Mouse (Mus musculus): ENCODE results near the gene Zfp322a. TPM values are rescaled to one million over a fixed set of nuclear protein-coding genes. Genes with fewer than 3 reads are reported as not detected.

Zfp322a gene
- total and polyA plus RNA-seq, 3 experiments, result 10.3 to 17.7 (median 10.3) TPM

DNA sequence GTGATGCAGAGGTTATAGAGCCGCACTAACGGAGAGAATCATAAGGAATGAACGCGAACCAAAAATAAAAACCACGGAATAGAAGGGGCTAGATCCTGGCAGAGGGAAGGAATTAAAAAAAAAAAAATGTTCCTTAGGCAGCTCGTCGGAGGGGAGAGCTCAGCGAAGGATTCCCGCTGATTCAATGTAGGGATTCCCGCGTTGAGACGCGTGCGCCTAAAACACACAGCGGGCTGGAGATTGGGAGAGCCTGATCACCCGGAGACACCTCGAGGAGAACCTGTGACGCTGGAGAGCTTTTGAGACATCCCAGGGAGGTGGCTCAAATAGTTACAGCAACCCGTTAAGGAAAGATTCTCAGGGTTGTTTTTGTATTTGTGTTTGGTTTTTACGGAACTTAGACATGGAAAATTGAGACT is 43.2 kb upstream of the Zfp322a start:
- no peaks in the 10 kb centered on the region for H3K79me2 ChIP-seq (replicated peaks; ENCODE audit: control insufficient read depth, extremely low read depth, insufficient read depth, poor library complexity, severe bottlenecking)
- H3K27ac ChIP-seq (ENCODE audit: insufficient read depth, low read depth), result no peak overlapping the region; the same call in 1 of the 2 replicates
- no peak for DNase-seq (ENCODE audit: extremely low read depth)
- peaks cover 29% of the 10 kb centered on the region for H3K27me3 ChIP-seq (replicated peaks)
- H3K4me2 ChIP-seq (ENCODE audit: insufficient read depth, low read depth, poor library complexity, severe bottlenecking), result peak overlapping the region; percentile 83
- H3K9ac ChIP-seq (ENCODE audit: insufficient read depth, low read depth), result peak overlapping the region; percentile 60
- peak overlapping the region; percentile 58 to 67 (median 61) for H3K4me3 ChIP-seq (replicated peaks in 1 of 3; ENCODE audit: low read depth in 2 of 3, low read length in 2 of 3, poor library complexity in 1 of 3)
- in situ Hi-C loops (cut with MboI; ENCODE audit: low pct_ligation_motif_present, low pct_unique_long_range_greater_than_20kb, low sequenced_read_pairs), result loop anchor here (5.0 kb wide), 1 partner anchor 120 kb away; no protein-coding TSS in a partner anchor
- TF ChIP-seq NELFE (IDR thresholded peaks at IDR 0.05; ENCODE audit: low read depth, low read length) (no peak), RCOR1 (conservative IDR thresholded peaks at IDR 0.05; ENCODE audit: low read depth, low read length) (no peak), MAFK (IDR thresholded peaks at IDR 0.05; ENCODE audit: insufficient replicate concordance, low read length) (no peak), CTCF (conservative IDR thresholded peaks at IDR 0.05 in 1 of 2, IDR thresholded peaks at IDR 0.05 in 1 of 2; ENCODE audit: low read depth in 2 of 2, low read length in 2 of 2) (no peak), RAD21 (IDR thresholded peaks at IDR 0.05; ENCODE audit: low read depth, low read length) (no peak), USF1 (IDR thresholded peaks at IDR 0.05; ENCODE audit: low read depth, low read length) (no peak), SIN3A (IDR thresholded peaks at IDR 0.05; ENCODE audit: low read length) (no peak), IRF4 (IDR thresholded peaks at IDR 0.05; ENCODE audit: low read depth, low read length) (no peak), BHLHE40 (IDR thresholded peaks at IDR 0.05; ENCODE audit: low read depth, low read length) (no peak), HCFC1 (IDR thresholded peaks at IDR 0.05; ENCODE audit: low read depth, low read length) (no peak), EP300 (IDR thresholded peaks at IDR 0.05; ENCODE audit: low read length) (no peak), USF2 (conservative IDR thresholded peaks at IDR 0.05; ENCODE audit: low read depth, low read length) (no peak)
- H3K4me1 ChIP-seq (ENCODE audit: control insufficient read depth in 1 of 2, insufficient read depth in 2 of 2), result peaks cover 0 to 8% of the 10 kb centered on the region in 2 experiments; a peak in 1 of 4 replicates
- no peaks in the 10 kb centered on the region for H3K9me3 ChIP-seq (replicated peaks; ENCODE audit: low read length)
- dilution Hi-C loops (cut with MboI; ENCODE audit: extremely low pct_ligation_motif_present, extremely low pct_unique_long_range_greater_than_20kb, low sequenced_read_pairs), result no loop called here
- peaks cover 3 to 13% of the 10 kb centered on the region in 2 experiments for H3K36me3 ChIP-seq (replicated peaks in 1 of 2; ENCODE audit: control insufficient read depth in 1 of 2, insufficient read depth in 1 of 2, low read length in 1 of 2)

DNA sequence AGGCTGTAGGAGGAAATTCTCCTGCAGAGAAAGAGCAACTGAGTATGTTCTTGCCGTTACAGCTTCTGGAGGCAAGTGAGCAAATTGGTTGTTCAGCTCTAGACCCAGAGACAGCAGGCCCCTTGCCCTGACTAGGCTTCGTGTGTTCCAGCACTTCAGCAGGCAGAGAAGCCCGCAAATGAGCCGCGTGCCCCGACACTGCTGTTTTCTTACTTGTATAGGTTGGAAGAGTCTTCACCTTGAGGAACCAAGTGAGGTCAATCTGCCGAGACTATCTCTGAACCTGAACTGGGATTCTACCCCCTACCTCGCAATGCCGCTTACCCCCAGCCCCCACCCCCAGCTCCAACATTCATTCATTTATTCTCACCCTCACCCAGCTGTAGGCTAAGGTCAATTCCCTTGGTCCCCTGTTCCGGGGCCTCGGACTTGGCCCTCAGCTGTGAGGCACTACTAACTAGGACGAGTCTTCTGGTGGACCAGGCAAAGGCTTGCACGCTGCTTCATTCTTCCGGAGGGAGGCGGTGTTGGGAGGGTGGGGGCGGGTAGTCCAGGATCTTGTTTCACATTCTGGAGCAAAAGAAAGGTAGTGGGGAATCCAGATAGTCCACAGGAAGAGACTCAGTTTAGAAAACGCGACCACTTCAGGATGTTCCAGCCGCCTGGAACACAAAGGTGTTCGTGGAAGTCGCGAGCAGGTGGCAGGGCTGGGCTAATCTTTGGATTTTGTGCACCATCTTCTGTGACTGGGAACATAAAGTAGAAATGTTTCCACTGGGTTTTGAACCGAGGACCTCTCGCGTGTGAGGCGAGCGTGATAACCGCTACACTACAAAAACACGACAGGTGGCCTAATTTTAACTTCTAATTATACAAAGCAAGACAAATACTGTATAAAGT is 42.6 kb upstream of the Zfp322a start:
- peaks cover 34% of the 10 kb centered on the region for H3K27me3 ChIP-seq (replicated peaks)
- in situ Hi-C loops (cut with MboI; ENCODE audit: low pct_ligation_motif_present, low pct_unique_long_range_greater_than_20kb, low sequenced_read_pairs) (loop anchor here (5.0 kb wide), 1 partner anchor 119 kb away; no protein-coding TSS in a partner anchor), dilution Hi-C loops (cut with MboI; ENCODE audit: extremely low pct_ligation_motif_present, extremely low pct_unique_long_range_greater_than_20kb, low sequenced_read_pairs) (no loop called here)
- H3K4me1 ChIP-seq (ENCODE audit: control insufficient read depth in 1 of 2, insufficient read depth in 2 of 2), result peaks cover 0 to 8% of the 10 kb centered on the region in 2 experiments; a peak in 1 of 4 replicates
- H3K4me3 ChIP-seq (replicated peaks in 1 of 3; ENCODE audit: low read depth in 2 of 3, low read length in 2 of 3, poor library complexity in 1 of 3), result peak overlapping the region; percentile 58 to 67 (median 61)
- no peak overlapping the region for H3K27ac ChIP-seq (ENCODE audit: insufficient read depth, low read depth)
- DNase-seq (ENCODE audit: extremely low read depth), result peak; percentile 83
- H3K4me2 ChIP-seq (ENCODE audit: insufficient read depth, low read depth, poor library complexity, severe bottlenecking), result peak overlapping the region; percentile 83
- H3K9ac ChIP-seq (ENCODE audit: insufficient read depth, low read depth), result no peak overlapping the region; the same call in 1 of the 2 replicates
- TF ChIP-seq CTCF (conservative IDR thresholded peaks at IDR 0.05 in 1 of 2, IDR thresholded peaks at IDR 0.05 in 1 of 2; ENCODE audit: low read depth in 2 of 2, low read length in 2 of 2) (peak in 1 of 2 experiments; percentile 26; a peak in 2 of 4 replicates), TBP (conservative IDR thresholded peaks at IDR 0.05; ENCODE audit: low read depth, low read length) (peak; percentile 99), MAZ (IDR thresholded peaks at IDR 0.05; ENCODE audit: low read depth, low read length) (no peak), JUN (IDR thresholded peaks at IDR 0.05; ENCODE audit: insufficient read depth, low read depth, low read length) (no peak), MXI1 (IDR thresholded peaks at IDR 0.05; ENCODE audit: low read depth, low read length) (no peak), MAFK (IDR thresholded peaks at IDR 0.05; ENCODE audit: insufficient replicate concordance, low read length) (0 out of 2 replicates have a peak, but pooled peaks have one; percentile 40), MEF2A (IDR thresholded peaks at IDR 0.05; ENCODE audit: borderline replicate concordance, low read depth, low read length) (peak; percentile 66; the same call in 1 of the 2 replicates), RCOR1 (conservative IDR thresholded peaks at IDR 0.05; ENCODE audit: low read depth, low read length) (no peak), E2F4 (IDR thresholded peaks at IDR 0.05; ENCODE audit: insufficient replicate concordance, low read depth, low read length) (no peak), MAX (IDR thresholded peaks at IDR 0.05; ENCODE audit: low read length) (peak; percentile 36; the same call in 1 of the 2 replicates), CHD1 (IDR thresholded peaks at IDR 0.05; ENCODE audit: low read depth, low read length) (no peak), NELFE (IDR thresholded peaks at IDR 0.05; ENCODE audit: low read depth, low read length) (no peak), USF1 (IDR thresholded peaks at IDR 0.05; ENCODE audit: low read depth, low read length) (no peak), TCF12 (IDR thresholded peaks at IDR 0.05; ENCODE audit: low read depth, low read length) (peak; percentile 35; the same call in 1 of the 2 replicates)
- H3K9me3 ChIP-seq (replicated peaks; ENCODE audit: low read length), result no peaks in the 10 kb centered on the region
- H3K79me2 ChIP-seq (replicated peaks; ENCODE audit: control insufficient read depth, extremely low read depth, insufficient read depth, poor library complexity, severe bottlenecking), result no peaks in the 10 kb centered on the region
- H3K36me3 ChIP-seq (replicated peaks in 1 of 2; ENCODE audit: control insufficient read depth in 1 of 2, insufficient read depth in 1 of 2, low read length in 1 of 2), result peaks cover 0 to 8% of the 10 kb centered on the region in 2 experiments

Data from CH12.LX (cell line).